Mouse (Mus musculus): ENCODE measurements around the gene Dars2.
"Not testable (repeated sequence)": the region's sequence is repeated elsewhere in the genome, so short reads cannot be mapped to it uniquely, and the experiment has no call there.

The Dars2 gene

GRCm38 (mm10) chr1:161035786-161036404, 34.6 kb downstream of the Dars2 start:
- DNase-seq (ENCODE audit: low spot score in 2 of 2), result no peak

- DNase-seq (ENCODE audit: low spot score in 2 of 2), result peak in 1 of 2 experiments; percentile 30
Measured at GRCm38 (mm10) chr1:161035281-161035785, 35.1 kb downstream of the Dars2 start.

- peak; percentile 95 to 98 for DNase-seq (ENCODE audit: low spot score in 2 of 2)
Measured at GRCm38 (mm10) chr1:161034435-161035280, 35.8 kb downstream of the Dars2 start, which contains the start of gene Zbtb37. Gene Zbtb37 (minus strand): TSS chr1:161034849.

- no peak for DNase-seq (ENCODE audit: low spot score in 2 of 2)
Measured at GRCm38 (mm10) chr1:161033856-161034434, 36.5 kb downstream of the Dars2 start.

- DNase-seq (ENCODE audit: low spot score in 2 of 2), result no peak
Measured at GRCm38 (mm10) chr1:161032345-161032744, 38.1 kb downstream of the Dars2 start.

GRCm38 (mm10) chr1:161031881-161032280, 38.6 kb downstream of the Dars2 start:
- DNase-seq (ENCODE audit: low spot score in 2 of 2), result no peak

GRCm38 (mm10) chr1:161030058-161030457, 40.4 kb downstream of the Dars2 start:
- no peak for DNase-seq (ENCODE audit: low spot score in 2 of 2)

GRCm38 (mm10) chr1:161028427-161028826, 42.0 kb downstream of the Dars2 start:
- not testable (repeated sequence) for DNase-seq (ENCODE audit: low spot score in 2 of 2)

GRCm38 (mm10) chr1:161027196-161027595, 43.3 kb downstream of the Dars2 start:
- no peak for DNase-seq (ENCODE audit: low spot score in 2 of 2)

- no peak for DNase-seq (ENCODE audit: low spot score in 2 of 2)
Measured at GRCm38 (mm10) chr1:161025410-161026210, 44.8 kb downstream of the Dars2 start.

GRCm38 (mm10) chr1:161020051-161020450, 50.4 kb downstream of the Dars2 start:
- DNase-seq (ENCODE audit: low spot score in 2 of 2), result no peak

- no peak for DNase-seq (ENCODE audit: low spot score in 2 of 2)
Measured at GRCm38 (mm10) chr1:161016378-161016777, 54.1 kb downstream of the Dars2 start.

GRCm38 (mm10) chr1:161010436-161010835, 60.0 kb downstream of the Dars2 start:
- DNase-seq (ENCODE audit: low spot score in 2 of 2), result no peak

- no peak for DNase-seq (ENCODE audit: low spot score in 2 of 2)
Measured at GRCm38 (mm10) chr1:161008038-161008437, 62.4 kb downstream of the Dars2 start.

GRCm38 (mm10) chr1:161006471-161006870, 64.0 kb downstream of the Dars2 start:
- no peak for DNase-seq (ENCODE audit: low spot score in 2 of 2)

GRCm38 (mm10) chr1:161005526-161005925, 64.9 kb downstream of the Dars2 start:
- DNase-seq (ENCODE audit: low spot score in 2 of 2), result no peak

- no peak for DNase-seq (ENCODE audit: low spot score in 2 of 2)
Measured at GRCm38 (mm10) chr1:161004942-161005341, 65.5 kb downstream of the Dars2 start.

- DNase-seq (ENCODE audit: low spot score in 2 of 2), result no peak
Measured at GRCm38 (mm10) chr1:160993851-160994250, 76.6 kb downstream of the Dars2 start.
